Mouse (Mus musculus) left cerebral cortex, postnatal 25 days (tissue): Measurements from ENCODE around the gene Thbs3. TPM values are rescaled to one million over a fixed set of nuclear protein-coding genes. Genes with fewer than 3 reads are reported as not detected.
A peak's percentile ranks its signal among the peaks of the same experiment; 100 is the strongest.

ENCODE experiments used
- DNase-seq, 2 experiments: peaks; one replicate each; pipeline ENCODE4 v3.0.0; 2022; ENCODE audit warnings: low spot score in 2 of 2, mixed read lengths in 1 of 2
- intact Hi-C: fragments of 180-260 bp; cut with DNase I; formaldehyde crosslinking; loops from one replicate; pipeline ENCODE4 v1.15.1; 2025
- total RNA-seq, 2 experiments: library from RNA; stranded (reverse); gene quantifications; 2 replicates each; pipeline ENCODE4 v1.2.3; 2021

Thbs3 gene
- total RNA-seq, 2 experiments from 2014 or later = 23.6 to 26.5 TPM

DNA sequence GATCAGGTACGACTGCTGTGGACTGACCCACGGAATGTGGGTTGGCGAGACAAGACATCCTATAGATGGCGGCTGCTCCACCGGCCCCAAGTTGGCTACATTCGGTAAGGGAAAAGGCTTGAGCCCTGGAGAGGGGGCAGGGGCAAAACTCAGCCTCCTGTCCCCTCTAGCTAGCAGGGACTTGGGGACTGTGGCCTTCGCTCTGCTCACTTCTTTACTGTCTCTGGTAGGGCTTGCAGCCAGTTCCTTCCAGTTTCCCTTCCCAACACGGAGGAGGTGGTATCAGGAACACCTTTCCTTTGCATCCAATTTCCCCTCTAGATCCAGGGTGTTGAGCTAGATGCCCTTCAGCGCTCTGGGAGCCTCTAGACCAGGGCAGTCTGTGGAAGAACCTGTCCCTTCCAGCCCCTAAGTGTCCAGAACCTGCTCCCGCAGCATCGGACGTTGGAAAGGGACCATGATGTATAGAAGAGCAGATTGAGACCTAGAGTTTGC is 10.4 kb downstream of the Thbs3 start:
- intact Hi-C loops = no loop called here
- no peak for DNase-seq

DNA sequence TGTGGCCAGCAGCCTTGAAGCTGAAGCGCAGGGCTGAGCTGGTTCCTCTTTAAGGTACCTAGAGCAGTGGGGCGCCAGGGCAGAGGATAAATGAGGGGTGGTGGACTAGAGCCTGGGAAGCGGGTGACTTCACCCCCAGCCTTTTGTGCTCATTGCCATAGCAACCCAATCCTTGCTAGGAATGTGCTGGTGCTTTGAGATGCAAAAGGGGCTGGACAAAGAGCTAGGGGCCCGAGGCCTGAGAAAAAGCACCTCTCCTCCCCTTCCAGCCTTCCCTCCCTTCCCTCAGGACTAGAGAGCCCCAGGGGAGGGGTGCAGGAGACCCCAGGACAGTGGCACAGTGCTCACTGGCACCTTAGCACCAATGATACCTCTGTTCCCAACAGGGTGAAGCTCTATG is 10.9 kb downstream of the Thbs3 start:
- DNase-seq = peak in 1 of 2 experiments; percentile 65
- intact Hi-C loops = no loop called here

DNA sequence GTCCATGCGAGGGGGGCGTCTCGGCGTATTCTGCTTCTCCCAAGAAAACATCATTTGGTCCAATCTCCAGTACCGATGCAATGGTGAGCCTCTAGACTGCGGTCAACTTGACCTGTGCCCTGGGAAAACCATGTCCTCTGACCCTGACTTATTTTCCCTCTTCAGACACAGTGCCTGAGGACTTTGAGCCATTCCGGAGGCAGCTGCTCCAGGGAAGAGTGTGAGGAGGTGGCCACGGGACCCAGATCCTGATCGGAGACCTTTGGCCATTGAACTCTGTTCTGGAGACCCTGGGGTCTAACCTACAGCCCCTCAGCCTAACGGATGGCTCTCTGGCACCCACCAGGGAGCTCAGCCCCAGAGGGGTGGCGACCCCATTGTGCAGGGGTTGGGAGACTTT is 11.4 kb downstream of the Thbs3 start:
- no peak for DNase-seq
- intact Hi-C loops = no loop called here

DNA sequence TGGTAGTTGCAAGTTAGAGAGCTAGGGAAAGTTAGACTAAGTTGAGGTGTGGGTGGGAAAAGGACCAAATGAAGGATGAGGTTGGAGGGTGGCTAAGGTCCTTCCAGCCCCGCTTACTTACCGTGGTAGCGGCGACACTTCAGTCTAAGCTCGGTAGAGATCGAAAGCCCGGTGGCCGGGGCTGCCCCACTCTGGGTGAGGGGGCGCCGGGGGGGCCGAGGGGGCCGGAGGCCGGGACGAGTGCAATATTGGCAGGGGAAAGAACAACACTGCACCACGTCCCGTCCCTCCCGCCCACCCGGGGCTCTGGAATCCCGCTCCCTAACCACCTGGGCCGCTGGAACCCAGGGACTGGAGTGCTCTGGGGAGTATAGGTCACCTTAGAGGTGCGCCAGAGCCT is 11.9 kb downstream of the Thbs3 start, which contains the start of gene Mtx1:
Gene Mtx1, minus strand, starts transcription at position 189 of the 400 bp plus-strand sequence.
- intact Hi-C loops = no loop called here
- no peak for DNase-seq

DNA sequence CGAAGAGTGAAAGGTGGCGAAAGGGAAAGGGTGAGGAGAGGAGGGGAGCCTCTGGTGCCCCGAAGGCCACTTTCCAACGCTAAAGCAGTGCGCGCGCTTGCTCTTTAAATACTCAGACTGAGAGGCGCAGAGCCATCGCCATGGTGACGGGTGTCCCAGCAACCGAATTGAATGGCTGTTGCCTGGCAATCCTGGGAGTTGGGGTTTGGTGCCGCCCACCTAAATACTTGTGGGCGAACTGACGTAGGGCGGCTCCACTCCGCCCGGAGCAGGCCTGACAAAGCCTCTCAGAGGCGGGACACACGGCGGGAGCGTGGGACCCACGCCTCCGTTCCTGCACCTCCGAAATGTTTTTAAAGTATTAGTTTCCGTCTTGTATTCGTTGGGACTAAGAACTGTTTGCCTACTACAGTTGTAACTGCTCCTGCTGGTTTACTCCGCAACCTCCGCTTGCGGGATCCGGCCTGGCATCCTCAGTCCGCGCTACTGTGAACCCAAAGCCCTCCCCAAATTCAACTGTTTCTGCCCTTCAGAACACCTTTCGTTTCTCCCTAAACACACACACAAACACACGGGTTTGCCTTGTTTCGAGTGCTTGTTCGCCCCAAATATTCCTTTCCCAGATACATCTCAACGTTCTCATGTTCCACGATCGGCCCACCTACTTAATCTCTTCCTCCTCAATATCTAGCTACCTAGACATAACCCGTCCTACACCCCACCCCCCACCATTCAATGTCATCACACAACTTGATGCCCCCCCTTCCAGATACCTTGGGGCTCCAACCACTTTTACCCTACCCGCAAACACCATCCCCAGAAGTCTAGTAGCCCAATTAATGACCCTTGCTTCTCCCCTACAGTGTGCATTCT is 12.6 kb downstream of the Thbs3 start:
- peak; percentile 92 to 97 for DNase-seq
- intact Hi-C loops = loop anchor here (2.0 kb wide), 1 partner anchor 17 kb away; the partner anchor contains the start of gene Krtcap2

DNA sequence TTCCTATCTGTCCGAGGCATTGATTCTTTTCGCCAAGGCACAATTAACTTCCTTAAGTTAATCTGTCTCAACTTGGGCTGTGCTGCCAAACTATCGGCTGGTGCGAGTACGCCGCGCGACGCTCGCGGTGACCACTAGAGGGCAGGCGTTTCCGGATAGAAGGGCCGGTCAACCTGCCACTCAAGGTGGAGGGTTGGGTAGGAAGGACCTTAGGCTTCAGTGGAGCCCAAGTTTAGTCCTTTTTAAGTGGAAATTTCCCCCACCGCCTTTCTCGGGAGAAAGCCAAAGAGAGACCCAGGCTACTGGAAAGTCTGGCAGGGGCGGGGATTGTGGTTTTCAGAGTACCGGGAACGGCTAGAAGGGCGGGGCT is 13.2 kb downstream of the Thbs3 start:
- intact Hi-C loops = loop anchor here (2.0 kb wide), 1 partner anchor 17 kb away; the partner anchor contains the start of gene Krtcap2
- DNase-seq = peak; percentile 83 to 85

DNA sequence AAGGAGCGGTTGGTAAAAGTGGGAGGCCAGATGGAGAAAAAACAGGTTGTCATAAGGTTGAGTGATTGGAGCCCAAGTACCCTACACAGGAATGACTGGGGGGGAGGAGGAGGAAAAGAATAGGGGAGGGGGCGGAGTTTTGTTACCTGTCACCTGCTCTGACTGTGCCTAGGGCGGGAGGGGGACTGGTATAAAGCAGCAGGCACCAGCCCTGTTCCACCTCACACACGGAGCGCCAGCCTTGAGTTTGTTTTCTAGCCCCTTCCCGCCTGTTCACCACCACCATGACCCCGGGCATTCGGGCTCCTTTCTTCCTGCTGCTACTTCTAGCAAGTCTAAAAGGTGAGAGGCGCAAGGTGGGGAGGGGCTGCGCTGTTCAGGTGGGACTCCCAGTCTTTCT is 13.9 kb downstream of the Thbs3 start, which contains the start of gene Muc1:
Gene Muc1, plus strand, starts transcription at position 222 of the 400 bp plus-strand sequence.
- DNase-seq = no peak
- intact Hi-C loops = loop anchor here (2.0 kb wide), 1 partner anchor 16 kb away; the partner anchor contains the start of gene Krtcap2

DNA sequence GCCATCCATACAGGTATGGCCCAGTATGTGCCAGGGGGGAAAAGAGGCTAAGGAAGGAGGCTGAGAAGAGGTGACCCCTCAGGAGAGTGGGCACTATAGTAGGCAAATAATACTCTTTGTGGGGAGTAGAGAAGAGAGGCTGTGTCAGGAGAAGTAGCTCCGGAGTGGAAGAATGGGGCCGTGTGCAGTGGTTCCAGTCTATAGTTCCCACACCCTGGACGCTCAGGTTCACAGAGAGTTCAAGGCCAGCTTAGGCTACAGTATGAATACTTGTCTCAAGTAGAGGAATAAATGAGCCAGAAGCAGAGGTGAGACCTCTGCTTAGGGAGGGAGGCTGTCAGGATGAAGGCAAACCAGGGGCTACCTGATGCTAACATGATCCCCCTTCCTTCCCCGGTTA is 14.3 kb downstream of the Thbs3 start:
- no peak for DNase-seq

DNA sequence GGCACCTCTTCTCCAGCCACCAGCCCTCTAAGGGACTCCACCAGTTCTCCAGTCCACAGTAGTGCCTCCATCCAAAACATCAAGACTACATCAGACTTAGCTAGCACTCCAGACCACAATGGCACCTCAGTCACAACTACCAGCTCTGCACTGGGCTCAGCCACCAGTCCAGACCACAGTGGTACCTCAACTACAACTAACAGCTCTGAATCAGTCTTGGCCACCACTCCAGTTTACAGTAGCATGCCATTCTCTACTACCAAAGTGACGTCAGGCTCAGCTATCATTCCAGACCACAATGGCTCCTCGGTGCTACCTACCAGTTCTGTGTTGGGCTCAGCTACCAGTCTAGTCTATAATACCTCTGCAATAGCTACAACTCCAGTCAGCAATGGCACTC is 15.6 kb downstream of the Thbs3 start:
- DNase-seq = no peak
- intact Hi-C loops = no loop called here

More for the DNA sequence above, 14.3 kb downstream of the Thbs3 start:
- intact Hi-C loops = loop anchor here (2.0 kb wide), 1 partner anchor 16 kb away; the partner anchor contains the start of gene Krtcap2

DNA sequence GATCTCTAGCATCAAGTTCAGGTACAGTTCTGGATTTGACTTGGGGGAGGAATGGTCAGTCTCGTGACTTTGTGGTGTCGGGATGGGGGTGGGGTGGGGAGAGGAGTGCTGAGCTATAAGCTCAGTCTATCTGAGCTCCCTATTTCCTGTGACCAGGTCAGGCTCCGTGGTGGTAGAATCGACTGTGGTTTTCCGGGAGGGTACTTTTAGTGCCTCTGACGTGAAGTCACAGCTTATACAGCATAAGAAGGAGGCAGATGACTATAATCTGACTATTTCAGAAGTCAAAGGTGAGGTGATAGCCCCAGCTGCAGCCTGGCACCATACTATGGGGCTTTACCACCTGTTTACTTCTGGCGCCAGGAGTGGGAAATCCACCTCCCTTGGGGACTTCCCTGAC is 16.4 kb downstream of the Thbs3 start:
- DNase-seq = no peak
- intact Hi-C loops = no loop called here

DNA sequence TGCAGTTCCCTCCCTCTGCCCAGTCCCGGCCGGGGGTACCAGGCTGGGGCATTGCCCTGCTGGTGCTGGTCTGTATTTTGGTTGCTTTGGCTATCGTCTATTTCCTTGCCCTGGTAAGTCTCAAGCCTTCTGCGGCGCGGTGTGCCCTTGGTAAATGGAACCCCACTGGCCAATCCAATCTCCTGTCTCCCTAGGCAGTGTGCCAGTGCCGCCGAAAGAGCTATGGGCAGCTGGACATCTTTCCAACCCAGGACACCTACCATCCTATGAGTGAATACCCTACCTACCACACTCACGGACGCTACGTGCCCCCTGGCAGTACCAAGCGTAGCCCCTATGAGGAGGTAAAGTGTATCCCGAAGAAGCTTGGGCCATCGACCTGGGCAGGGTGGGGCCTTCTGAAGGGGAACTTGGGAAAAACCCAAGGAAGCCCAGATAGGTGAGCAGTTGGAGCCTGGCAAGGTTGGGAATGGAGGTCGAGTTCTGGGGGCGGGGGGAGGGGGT is 16.8 kb downstream of the Thbs3 start:
- intact Hi-C loops = no loop called here
- no peak for DNase-seq

DNA sequence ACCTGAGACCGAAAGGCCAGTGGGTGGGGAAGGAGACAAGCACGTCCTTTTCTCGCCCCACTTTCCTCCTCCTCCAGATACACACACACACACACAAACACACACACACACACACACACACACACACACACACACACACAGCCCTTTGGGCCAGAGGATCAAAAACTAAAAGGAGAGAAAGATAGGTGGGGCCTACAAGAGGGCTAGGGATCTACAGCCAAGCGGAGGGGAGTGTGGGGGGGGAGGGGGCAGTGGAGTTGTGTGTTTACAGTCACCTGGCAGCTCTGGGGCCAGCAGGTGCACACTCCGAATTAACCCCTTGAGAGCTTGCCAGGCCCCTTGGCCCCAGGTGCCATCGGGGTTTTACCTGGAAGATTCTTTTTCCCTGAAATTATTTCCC is 17.6 kb downstream of the Thbs3 start:
- DNase-seq = no peak
- intact Hi-C loops = no loop called here

DNA sequence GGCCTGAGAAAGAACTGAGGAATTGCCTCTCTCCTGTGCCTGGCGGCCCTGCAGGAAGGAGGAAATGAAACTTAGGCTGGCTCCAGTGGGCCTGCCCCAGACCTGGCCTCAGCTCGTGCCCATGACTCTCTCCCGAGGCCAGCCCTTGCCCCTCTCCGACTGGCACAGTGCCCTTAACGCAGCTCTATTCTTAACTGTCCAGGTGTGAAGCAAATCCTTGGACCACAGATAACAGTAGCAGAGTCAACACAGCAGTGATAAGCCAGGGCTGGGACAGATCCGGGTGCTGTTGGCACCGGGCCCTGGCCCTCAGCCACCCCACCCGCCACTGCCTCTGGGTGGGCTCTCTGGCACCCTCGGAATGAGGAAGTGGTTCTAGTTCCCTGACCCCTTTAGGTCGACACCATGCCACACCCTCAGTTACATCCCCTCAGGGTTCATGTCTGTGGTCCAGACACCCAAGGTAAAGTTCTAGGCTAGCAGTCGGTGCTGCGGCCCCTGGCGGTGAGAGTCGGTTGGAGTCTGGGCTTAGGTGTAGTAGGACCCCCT is 18.7 kb downstream of the Thbs3 start:
- DNase-seq = no peak
- intact Hi-C loops = no loop called here

DNA sequence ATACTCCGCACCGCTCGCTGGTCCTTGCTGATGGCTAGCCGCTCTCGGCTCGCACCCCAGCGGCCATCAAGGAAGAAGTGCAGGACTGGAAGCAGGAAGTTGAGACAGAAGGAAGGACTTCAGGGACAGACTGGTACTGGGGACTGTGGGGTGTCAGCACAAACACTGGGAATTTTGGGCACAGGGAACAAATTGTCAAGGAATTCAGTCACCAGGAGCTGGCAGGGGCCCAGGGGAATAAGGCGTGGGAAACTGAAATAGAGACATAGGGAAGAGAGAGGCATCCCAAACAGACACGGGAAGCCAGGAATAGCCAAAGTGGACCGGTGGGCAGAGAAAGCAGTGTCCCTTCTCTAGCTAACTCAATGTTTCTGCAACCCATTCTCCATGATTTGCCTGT is 21.5 kb downstream of the Thbs3 start:
- intact Hi-C loops = no loop called here
- DNase-seq = peak in 1 of 2 experiments; percentile 71

DNA sequence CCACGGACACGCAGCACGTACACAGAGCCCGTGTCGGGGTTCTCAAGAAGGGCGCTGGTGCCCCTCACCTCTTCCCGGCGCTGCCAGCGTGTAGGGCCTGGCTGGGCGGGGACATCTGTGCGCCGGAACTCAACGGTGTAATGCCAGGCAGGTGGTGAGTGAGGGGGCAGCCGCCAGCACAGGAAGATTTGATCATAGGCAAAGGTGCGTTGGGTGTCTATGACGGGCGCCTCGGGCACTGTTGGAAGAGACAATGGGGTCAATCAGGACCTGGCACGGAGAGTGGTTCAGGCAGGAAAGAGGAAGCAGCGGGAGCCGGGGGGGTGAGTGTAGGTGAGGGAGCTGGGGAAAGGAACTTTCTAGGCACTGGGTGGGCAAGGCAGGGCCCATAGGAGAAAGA is 22.7 kb downstream of the Thbs3 start:
- no peak for DNase-seq
- intact Hi-C loops = no loop called here

DNA sequence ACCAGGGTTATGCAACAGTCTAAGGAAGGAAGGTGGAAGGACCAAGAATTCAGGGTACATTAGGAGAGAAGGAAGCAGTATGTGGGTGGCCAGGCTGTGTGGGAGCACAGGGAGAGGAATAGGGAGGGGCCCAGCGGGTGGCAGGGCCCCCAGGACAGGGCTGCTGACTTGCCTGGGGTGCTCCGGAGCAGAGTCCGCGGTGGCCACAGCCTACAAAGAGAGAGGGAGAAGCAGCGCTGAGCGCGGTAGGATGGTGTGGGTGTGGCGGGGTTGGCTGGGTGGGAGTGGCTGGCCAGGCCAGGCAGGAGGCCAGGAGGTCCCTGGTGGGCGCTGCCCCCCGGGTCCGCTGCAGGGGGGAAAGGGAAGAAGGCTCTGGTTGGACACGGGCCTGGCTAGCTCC is 23.5 kb downstream of the Thbs3 start:
- intact Hi-C loops = no loop called here
- DNase-seq = no peak

DNA sequence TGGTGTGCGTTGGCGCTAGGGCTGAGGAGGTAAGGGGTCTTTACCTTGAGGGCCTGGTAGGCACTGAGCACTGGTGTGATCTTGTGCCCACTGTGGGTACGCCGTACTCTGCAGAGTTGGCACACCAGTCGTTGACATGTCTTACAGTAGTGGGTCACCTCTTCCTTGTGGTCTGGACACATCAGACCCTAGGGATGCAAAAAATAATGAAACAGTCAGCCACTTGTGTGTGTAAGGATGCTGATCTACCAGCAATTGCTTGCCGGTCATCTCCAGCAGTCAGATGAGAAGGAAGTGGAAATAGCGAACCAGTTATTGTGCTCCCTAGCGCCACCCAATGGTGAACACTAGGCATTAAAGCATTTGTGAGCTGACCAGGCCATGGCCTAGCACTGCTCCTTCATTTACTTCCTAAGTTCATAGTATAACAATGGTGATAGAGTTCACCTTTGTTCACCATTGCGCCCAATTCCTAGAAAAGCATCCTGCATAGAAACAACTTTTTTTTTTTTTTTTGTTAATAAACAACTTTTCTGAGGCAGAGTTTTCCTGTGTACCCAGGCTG is 27.4 kb downstream of the Thbs3 start:
- peak in 1 of 2 experiments; percentile 63 for DNase-seq
- intact Hi-C loops = no loop called here

DNA sequence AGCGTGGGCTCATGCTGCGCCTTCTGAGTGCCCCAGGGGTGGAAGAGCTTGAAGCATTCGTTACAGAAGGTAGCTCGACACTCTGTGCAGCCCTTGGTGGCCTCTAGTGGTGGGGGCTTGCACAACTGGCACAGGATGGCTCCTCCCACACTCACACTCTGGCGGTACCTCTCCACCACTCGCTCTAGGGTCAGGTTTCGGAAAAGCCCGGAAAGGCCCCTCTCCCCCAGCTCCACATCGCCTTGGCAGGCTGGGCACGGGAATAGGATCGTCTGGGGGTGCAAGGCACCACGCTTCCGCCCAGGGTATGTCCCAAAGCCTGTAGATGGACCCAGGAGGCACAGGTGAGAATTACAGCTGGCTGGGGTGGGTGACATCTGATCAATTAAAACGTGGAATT is 28.6 kb downstream of the Thbs3 start:
- DNase-seq = peak in 1 of 2 experiments; percentile 58
- intact Hi-C loops = loop anchor here (2.0 kb wide), 1 partner anchor 15 kb away; the partner anchor contains the start of gene Muc1

DNA sequence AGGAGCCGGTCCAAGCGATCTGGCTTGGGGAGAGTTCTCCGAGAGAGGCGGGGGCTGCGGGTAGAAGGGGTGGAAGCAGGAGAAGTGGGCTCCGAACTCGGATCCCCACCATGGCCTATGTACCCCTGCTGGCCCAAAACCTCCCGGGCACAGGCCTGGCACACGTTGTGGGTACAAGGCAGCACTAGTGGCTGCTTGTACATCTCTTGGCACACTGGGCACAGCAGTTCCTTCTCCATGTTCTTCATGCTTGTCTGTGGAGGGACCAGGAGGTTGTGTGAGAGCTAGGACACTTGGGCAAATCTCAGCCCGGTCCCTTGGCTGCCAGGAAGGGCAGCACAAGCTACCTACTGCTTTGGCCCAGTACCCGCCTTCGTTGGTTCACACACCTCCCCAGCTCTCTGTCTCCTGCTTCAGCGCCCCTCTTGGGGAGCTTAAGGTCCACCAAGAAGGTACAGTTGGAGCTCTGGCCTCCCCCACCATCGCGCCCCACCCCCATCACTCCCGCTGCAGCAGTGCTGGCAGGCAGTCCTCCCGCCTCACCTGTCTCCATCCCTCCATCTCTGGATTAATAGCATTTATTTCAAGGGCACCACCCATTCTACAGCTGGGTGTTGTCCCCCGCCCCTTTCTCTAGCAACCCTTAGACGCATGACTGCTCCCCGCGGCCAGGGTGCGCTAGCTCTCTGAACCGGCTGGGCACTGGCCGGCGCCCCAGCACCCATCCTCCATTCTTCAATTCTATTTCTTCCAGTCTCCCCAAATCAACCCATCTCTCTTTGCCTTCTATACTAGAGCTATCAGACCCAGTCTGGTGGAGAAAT is 29.4 kb downstream of the Thbs3 start:
- intact Hi-C loops = loop anchor here (2.0 kb wide), 1 partner anchor 16 kb away; the partner anchor contains the start of gene Muc1
- peak in 1 of 2 experiments; percentile 46 for DNase-seq
